Mouse (Mus musculus) layer of hippocampus, adult 8-10 months (tissue): ENCODE data around the gene Spon1. TPM values are rescaled to one million over a fixed set of nuclear protein-coding genes. Genes with fewer than 3 reads are reported as not detected.

ENCODE experiments used
- DNase-seq, 2 experiments: peaks; one replicate each; pipeline ENCODE4 v3.0.0; 2022; ENCODE audit warnings: low spot score in 2 of 2
- total RNA-seq, 4 experiments: library from RNA; stranded (reverse); gene quantifications; 2 replicates each; pipeline ENCODE4 v1.2.4; 2022

Gene Spon1
- total RNA-seq, 4 experiments from 2014 or later = 54.8 to 58.9 (median 56.4) TPM

DNA sequence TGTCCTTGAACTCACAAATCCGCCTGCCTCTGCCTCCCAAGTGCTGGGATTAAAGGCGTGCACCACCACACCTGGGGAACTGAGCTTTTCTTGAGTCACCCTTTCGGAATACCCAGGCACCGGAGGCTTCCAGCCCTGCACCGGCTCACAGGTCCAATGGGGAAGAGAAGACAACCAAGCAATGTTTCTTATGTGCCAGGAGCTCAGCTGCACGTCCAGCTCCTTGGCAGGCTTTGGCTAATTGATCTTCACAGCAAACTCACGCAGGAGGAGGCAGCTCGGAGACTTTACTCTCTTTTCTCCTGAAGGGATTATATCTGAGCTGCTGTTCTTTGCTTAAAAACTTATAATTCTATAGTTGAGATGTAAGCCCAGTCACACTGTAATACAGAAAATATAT lies 73.6 kb downstream of the Spon1 start:
- DNase-seq = no peak

DNA sequence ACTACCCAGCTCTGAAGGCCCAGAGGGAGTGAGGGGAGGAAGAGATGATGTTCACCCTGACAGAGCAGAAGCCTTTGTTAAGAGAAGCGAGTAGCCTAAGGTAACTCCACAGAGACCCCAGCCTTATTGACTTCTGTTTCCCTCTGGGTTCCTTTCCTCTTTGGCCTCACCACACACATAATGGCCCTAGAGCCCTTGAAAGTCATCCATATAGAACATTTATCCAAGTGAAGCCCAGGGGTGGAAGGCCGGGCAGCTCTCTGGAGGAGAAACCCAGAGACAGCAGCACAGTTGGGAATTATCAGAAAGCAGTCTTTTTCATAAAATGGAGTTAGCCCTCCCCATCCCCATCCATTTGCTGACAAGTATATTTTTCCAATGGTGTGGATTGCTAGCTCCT lies 75.7 kb downstream of the Spon1 start:
- no peak for DNase-seq

DNA sequence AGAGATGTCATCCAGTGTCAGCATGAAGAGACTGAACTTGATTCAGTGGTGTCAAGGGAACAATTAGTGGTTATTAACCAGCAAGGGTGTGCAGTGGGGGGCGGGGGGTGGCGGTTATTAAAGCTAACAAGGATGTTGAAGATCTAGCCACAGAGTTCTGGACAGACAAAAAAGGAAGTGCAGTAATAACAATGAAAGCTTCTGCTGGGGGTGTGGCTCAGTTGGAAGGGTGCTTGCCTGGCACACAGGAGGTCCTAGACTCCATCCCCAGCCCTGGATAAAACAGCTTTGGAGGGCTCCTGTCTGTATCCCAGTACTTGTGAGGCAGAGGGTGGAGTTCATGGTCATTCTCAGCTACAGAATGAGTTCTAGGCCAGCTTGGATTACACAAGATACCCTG lies 77.4 kb downstream of the Spon1 start:
- no peak for DNase-seq

- DNase-seq = no peak
Measured at GRCm38 (mm10) chr7:113845191-113845590, 79.4 kb downstream of the Spon1 start.

DNA sequence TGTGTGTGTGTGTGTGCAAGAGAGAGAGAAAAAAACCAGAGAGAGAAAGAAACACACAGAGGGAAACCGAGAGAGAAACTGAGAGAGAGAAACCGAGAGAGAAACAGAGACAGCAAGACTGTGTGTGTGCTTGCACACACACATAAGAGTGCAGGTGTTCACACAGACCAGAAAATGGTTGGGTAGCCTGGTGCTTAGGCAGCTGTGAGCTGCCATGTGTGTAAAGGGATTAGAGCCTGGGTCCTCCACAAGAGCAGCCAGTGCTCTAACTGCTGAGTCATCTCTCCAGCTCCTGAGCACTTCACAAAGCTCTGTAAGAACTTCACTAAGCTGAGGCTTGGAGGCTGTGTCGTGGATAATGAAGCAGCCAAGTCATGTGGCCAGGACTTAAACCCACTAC lies 80.8 kb downstream of the Spon1 start:
- DNase-seq = no peak

- no peak for DNase-seq
Measured at GRCm38 (mm10) chr7:113847041-113847819, 81.4 kb downstream of the Spon1 start.

DNA sequence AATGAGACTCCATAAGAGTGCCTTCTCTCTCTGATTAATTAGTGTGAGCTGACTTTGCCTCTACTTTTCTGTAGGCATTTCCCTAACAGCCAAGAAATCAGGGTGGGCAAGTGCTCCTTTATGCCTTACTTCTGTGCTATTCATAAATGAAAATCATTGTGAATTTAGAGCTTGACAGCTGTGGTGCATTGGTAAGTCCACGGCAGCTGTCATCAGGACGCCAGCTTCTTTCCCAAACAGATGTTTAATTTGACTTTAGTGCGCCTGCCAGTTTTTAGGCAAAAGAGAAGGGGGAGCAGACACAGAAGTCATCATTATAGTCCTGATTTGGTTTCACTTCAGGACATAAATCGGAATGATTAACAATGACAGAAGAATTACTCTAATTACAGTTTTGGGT lies 84.6 kb downstream of the Spon1 start:
- DNase-seq = no peak

GRCm38 (mm10) chr7:113855396-113855795 lies 89.6 kb downstream of the Spon1 start:
- no peak for DNase-seq

- no peak for DNase-seq
Measured at GRCm38 (mm10) chr7:113856067-113856466, 90.3 kb downstream of the Spon1 start.

- DNase-seq = no peak
Measured at GRCm38 (mm10) chr7:113859480-113859881, 93.7 kb downstream of the Spon1 start.

GRCm38 (mm10) chr7:113861964-113862363 lies 96.2 kb downstream of the Spon1 start:
- no peak for DNase-seq

DNA sequence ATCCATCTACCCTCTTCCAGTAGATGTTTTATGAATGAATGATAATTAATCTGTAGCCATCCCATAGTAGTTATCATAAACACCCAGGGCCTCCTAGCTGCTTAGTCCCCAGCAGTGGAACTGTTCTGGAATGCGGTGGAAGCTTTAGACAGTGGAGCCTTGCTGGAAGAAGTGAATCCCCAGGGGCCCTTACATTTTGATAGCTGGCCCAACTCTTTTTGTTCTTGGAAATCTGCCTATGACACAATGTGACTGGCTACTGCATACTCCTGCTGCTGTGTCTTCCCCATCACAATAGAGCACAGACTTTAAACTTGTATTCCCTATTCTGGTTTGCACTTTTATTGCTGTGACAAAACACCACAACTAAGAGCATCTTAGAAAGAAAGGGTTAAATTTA lies 107.0 kb downstream of the Spon1 start:
- DNase-seq = no peak

DNA sequence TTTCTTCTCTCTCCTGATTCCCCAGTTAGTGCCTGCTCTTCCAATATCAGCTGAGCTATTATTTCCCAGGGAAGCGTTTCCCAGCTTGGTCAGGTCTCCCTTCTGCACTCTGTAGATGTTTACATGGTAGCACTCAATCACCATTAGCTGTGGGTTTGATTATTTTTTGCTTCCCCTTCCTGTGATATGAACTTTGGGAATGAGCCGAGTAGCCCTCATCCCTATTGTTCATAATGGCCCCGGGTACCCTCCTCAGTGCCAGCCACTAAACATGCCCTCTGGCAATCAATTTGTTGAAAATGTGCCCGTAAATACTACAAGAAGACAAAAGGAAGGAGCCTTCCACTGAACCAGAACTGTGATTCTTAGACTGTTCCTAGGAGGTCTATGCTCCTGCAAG lies 111.7 kb downstream of the Spon1 start:
- DNase-seq = no peak

GRCm38 (mm10) chr7:113877926-113878325 lies 112.1 kb downstream of the Spon1 start:
- no peak for DNase-seq

GRCm38 (mm10) chr7:113879085-113879501 lies 113.3 kb downstream of the Spon1 start:
- DNase-seq = no peak

- DNase-seq = no peak
Measured at GRCm38 (mm10) chr7:113880021-113880420, 114.2 kb downstream of the Spon1 start.

GRCm38 (mm10) chr7:113890782-113891181 lies 125.0 kb downstream of the Spon1 start:
- no peak for DNase-seq

- DNase-seq = no peak
Measured at GRCm38 (mm10) chr7:113891491-113891890, 125.7 kb downstream of the Spon1 start.

GRCm38 (mm10) chr7:113893944-113894662 lies 128.3 kb downstream of the Spon1 start:
- DNase-seq = no peak

DNA sequence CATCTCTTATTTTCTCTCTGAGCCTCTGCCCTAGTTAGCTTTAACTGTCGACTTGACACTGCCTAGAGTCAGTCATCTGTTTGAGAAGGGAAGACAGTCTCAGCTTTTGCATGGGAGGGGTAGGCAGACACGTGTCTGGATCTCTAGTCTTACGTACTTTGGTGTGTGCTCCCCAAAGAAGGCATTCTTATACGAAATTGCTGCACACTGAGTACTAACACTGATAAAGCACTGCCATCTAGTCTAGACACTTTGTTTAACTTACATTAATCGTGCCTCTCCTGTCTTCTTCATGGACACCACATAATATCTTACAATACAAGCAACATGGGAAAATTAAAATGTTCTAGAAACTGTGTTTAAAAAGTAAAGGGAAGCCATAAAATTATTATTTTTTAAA lies 129.5 kb downstream of the Spon1 start:
- DNase-seq = no peak

DNA sequence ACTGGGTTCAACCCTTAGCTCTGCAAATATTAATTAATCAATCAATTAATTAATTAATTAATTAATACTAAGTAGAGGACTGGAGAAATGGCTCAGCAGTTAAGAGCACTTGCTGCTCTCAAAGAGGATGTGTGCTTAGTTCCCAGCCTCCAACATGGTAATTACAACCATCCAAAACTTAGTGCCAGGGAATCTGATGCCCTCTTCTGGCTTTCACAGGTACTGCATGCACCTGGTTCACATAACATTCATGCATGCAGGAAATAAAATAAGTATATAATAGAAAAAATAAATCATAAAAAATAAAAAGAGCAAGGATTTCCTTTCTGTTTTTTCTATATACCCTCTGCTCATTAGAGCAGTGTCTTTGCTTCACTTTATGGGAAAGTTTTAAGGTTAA lies 132.6 kb downstream of the Spon1 start:
- DNase-seq = no peak

- DNase-seq = no peak
Measured at GRCm38 (mm10) chr7:113901511-113901910, 135.7 kb downstream of the Spon1 start.

DNA sequence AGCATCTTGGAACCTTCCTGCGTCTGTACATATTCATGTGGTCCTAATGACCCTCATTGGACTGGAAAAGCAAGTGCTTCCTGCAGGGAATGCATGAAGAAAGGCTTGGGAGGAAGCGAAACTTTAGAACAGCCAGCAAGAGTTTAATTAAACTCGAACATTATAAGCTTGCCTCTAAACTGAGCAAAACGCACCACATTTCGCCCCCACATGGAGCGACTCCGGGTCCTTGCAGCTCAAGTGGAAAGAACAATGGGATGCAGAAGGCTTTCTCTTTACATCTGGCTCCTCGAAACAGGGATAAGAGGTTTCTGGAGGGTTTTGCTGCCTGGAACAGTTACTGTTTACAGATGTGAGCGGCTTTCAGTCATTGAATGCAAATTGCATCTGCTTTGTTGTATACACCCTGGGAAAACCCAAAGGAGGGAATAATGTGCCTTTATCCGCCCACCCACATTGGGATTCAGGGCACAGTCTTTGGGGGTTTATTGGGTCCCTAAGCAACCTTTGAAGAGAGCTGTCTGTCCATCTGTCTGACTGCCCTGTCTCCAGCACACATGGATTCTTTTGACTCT lies 136.2 kb downstream of the Spon1 start:
- DNase-seq = no peak
